Mouse (Mus musculus) forebrain, embryonic 12.5 days (tissue): ENCODE data around the gene Olfr715b. TPM values are rescaled to one million over a fixed set of nuclear protein-coding genes. Genes with fewer than 3 reads are reported as not detected.
"Not testable (repeated sequence)": the region's sequence is repeated elsewhere in the genome, so short reads cannot be mapped to it uniquely, and the experiment has no call there.

ENCODE experiments used
- ATAC-seq: fragments of 200-750 bp; cut with Nextera tagmentation; 2 replicates; pipeline ENCODE4 v1.8.0; 2017; ENCODE audit warnings: moderate TSS enrichment; ENCODE audit not compliant: low FRiP score
- H3K27ac ChIP-seq: fragments of 300-500 bp; sonication (generic); 2 replicates; pipeline ENCODE4 v1.5.1; 2016; ENCODE audit warnings: mild to moderate bottlenecking
- H3K27me3 ChIP-seq: fragments of 300-500 bp; sonication (generic); 2 replicates; pipeline ENCODE4 v1.6.1; 2016; ENCODE audit warnings: mild to moderate bottlenecking
- H3K36me3 ChIP-seq: fragments of 300-500 bp; sonication (generic); replicated peaks from 2 replicates; pipeline ENCODE4 v1.6.1; 2016; ENCODE audit warnings: mild to moderate bottlenecking
- H3K4me1 ChIP-seq: fragments of 300-500 bp; sonication (generic); 2 replicates; pipeline ENCODE4 v1.6.1; 2016
- H3K4me2 ChIP-seq: fragments of 300-500 bp; sonication (generic); 2 replicates; pipeline ENCODE4 v1.6.1; 2016; ENCODE audit warnings: mild to moderate bottlenecking, moderate library complexity
- H3K4me3 ChIP-seq: fragments of 300-500 bp; sonication (generic); replicated peaks from 2 replicates; pipeline ENCODE4 v1.5.1; 2016; ENCODE audit warnings: mild to moderate bottlenecking
- H3K9ac ChIP-seq: fragments of 300-500 bp; sonication (generic); 2 replicates; pipeline ENCODE4 v1.6.1; 2016; ENCODE audit warnings: mild to moderate bottlenecking
- H3K9me3 ChIP-seq: fragments of 300-500 bp; sonication (generic); 2 replicates; pipeline ENCODE4 v1.6.1; 2016
- WGBS: fragments of 180-500 bp; shearing (Covaris S2); methylation state at CpG from one replicate; pipeline ENCODE4 v1.1.7; 2016; 5-methylcytosine and 5-hydroxymethylcytosine counted together
- polyA plus RNA-seq: library from polyadenylated mRNA; unstranded; fragments of >200 nt; fragmentation: Nextera tagmentation; extraction: Ambion mirVana; gene quantifications from 2 replicates; pipeline ENCODE4 v1.2.1, GENCODE M21; 2016

Gene Olfr715b
- not detected in 2 replicates for polyA plus RNA-seq

GRCm38 (mm10) chr7:107110269-107110668, at the start of gene Olfr715b:
Olfr715b (minus strand) TSS chr7:107110369.
- not testable (repeated sequence) for H3K36me3 ChIP-seq, H3K4me1 ChIP-seq, H3K27me3 ChIP-seq, H3K4me3 ChIP-seq, H3K9me3 ChIP-seq, H3K4me2 ChIP-seq, ATAC-seq, H3K27ac ChIP-seq, H3K9ac ChIP-seq
- WGBS, result 92% methylated on average over 2 of the region's 2 CpGs

- H3K4me2 ChIP-seq, H3K36me3 ChIP-seq, H3K4me1 ChIP-seq, H3K27ac ChIP-seq, H3K4me3 ChIP-seq, H3K27me3 ChIP-seq, ATAC-seq, H3K9me3 ChIP-seq, H3K9ac ChIP-seq: not testable (repeated sequence)
- 78% methylated on average over 2 of the region's 2 CpGs for WGBS
These were observed 27.9 kb upstream of the Olfr715b start, which contains the start of gene Olfr716 for GRCm38 (mm10) chr7:107138027-107138426. Olfr716 (plus strand) TSS chr7:107138327.

GRCm38 (mm10) chr7:107130983-107131382, 20.8 kb upstream of the Olfr715b start, which contains the start of gene Olfr715:
Olfr715 (minus strand) TSS chr7:107131083.
- H3K27me3 ChIP-seq, H3K9ac ChIP-seq, H3K36me3 ChIP-seq, H3K27ac ChIP-seq, H3K4me2 ChIP-seq, H3K9me3 ChIP-seq, H3K4me1 ChIP-seq, ATAC-seq, H3K4me3 ChIP-seq: not testable (repeated sequence)
- WGBS, result 98% methylated on average over 3 of the region's 3 CpGs

- no peaks in the 10 kb centered on the region for H3K9me3 ChIP-seq
- WGBS, result 52% methylated on average over 1 of the region's 1 CpGs
- H3K4me2 ChIP-seq, result no peak within 1 kb of the TSS
- H3K27ac ChIP-seq, result no peak within 1 kb of the TSS
- no peaks in the 10 kb centered on the region for H3K36me3 ChIP-seq
- no peak within 1 kb of the TSS for H3K4me3 ChIP-seq
- H3K27me3 ChIP-seq, result no peaks in the 10 kb centered on the region
- no peak for ATAC-seq
- no peaks in the 10 kb centered on the region for H3K4me1 ChIP-seq
- no peak within 1 kb of the TSS for H3K9ac ChIP-seq
These were observed 17.2 kb downstream of the Olfr715b start, which contains the start of gene Olfr17 for GRCm38 (mm10) chr7:107092920-107093319. Olfr17 (plus strand) TSS chr7:107093220.

GRCm38 (mm10) chr7:107070681-107071080, 39.5 kb downstream of the Olfr715b start, which contains the start of gene Olfr714:
Olfr714 (plus strand) TSS chr7:107070981.
- no peak for ATAC-seq
- WGBS, result 89% methylated on average over 2 of the region's 2 CpGs
- Histone ChIP-seq H3K4me2 (no peak within 1 kb of the TSS), H3K27ac (no peak within 1 kb of the TSS), H3K4me3 (no peak within 1 kb of the TSS), H3K36me3 (no peaks in the 10 kb centered on the region), H3K9me3 (peaks cover 11% of the 10 kb centered on the region; the same call in 1 of the 2 replicates), H3K4me1 (no peaks in the 10 kb centered on the region), H3K27me3 (no peaks in the 10 kb centered on the region), H3K9ac (no peak within 1 kb of the TSS)

Other genes with a start within 250 kb of the Olfr715b start
- not detected in 2 replicates for gene Olfr704, start 247.2 kb downstream of the Olfr715b start, polyA plus RNA-seq
- gene Olfr705, start 233.5 kb downstream of the Olfr715b start, polyA plus RNA-seq, result not detected in 2 replicates
- gene Olfr706, start 222.2 kb downstream of the Olfr715b start, polyA plus RNA-seq, result not detected in 2 replicates
- gene Olfr707, start 209.1 kb downstream of the Olfr715b start, polyA plus RNA-seq, result not detected in 2 replicates
- not detected in 2 replicates for gene Olfr1532-ps1, start 202.4 kb downstream of the Olfr715b start, polyA plus RNA-seq
- not detected in 2 replicates for gene Olfr709-ps1, start 178.2 kb downstream of the Olfr715b start, polyA plus RNA-seq
- gene Olfr710, start 162.1 kb downstream of the Olfr715b start, polyA plus RNA-seq, result not detected in 2 replicates
- not detected in 2 replicates for gene Olfr6, start 146.4 kb downstream of the Olfr715b start, polyA plus RNA-seq
- not detected in 2 replicates for gene Olfr711, start 134.9 kb downstream of the Olfr715b start, polyA plus RNA-seq
- not detected in 2 replicates for gene Olfr2, start 104.3 kb downstream of the Olfr715b start, polyA plus RNA-seq
- gene Olfr713, start 79.2 kb downstream of the Olfr715b start, polyA plus RNA-seq, result not detected in 2 replicates
- gene Olfr714, start 39.4 kb downstream of the Olfr715b start, polyA plus RNA-seq, result not detected in 2 replicates
- gene Olfr17, start 17.1 kb downstream of the Olfr715b start, polyA plus RNA-seq, result not detected in 2 replicates
- gene Olfr715, start 20.7 kb upstream of the Olfr715b start, polyA plus RNA-seq, result not detected in 2 replicates
- not detected in 2 replicates for gene Olfr716, start 28.0 kb upstream of the Olfr715b start, polyA plus RNA-seq
- not detected in 2 replicates for gene Nlrp14, start 56.6 kb upstream of the Olfr715b start, polyA plus RNA-seq
- gene Rbmxl2, start 99.1 kb upstream of the Olfr715b start, polyA plus RNA-seq, result not detected in 2 replicates